Mouse (Mus musculus) stomach, embryonic 14.5 days (tissue): ENCODE results near the gene Vmn1r202. TPM values are rescaled to one million over a fixed set of nuclear protein-coding genes. Genes with fewer than 3 reads are reported as not detected.
"Not testable (repeated sequence)": the region's sequence is repeated elsewhere in the genome, so short reads cannot be mapped to it uniquely, and the experiment has no call there.

Experiments
- ATAC-seq: fragments of 200-750 bp; cut with Nextera tagmentation; 2 replicates; pipeline ENCODE4 v1.8.0; 2017; ENCODE audit warnings: low read depth, moderate TSS enrichment; ENCODE audit not compliant: insufficient number of reproducible peaks, insufficient read depth, low FRiP score
- H3K27ac ChIP-seq: fragments of 300-500 bp; sonication (generic); 2 replicates; pipeline ENCODE4 v1.5.1; 2014; ENCODE audit warnings: mild to moderate bottlenecking, low read length, moderate library complexity, mixed read lengths
- H3K27me3 ChIP-seq: fragments of 300-500 bp; sonication (generic); 2 replicates; pipeline ENCODE4 v1.6.1; 2014; ENCODE audit warnings: low read length, control low read depth, mixed read lengths; ENCODE audit not compliant: control insufficient read depth, insufficient read depth
- H3K36me3 ChIP-seq: fragments of 300-500 bp; sonication (generic); 2 replicates; pipeline ENCODE4 v1.6.1; 2014; ENCODE audit warnings: mild to moderate bottlenecking, control low read depth, low read length, moderate library complexity, mixed read lengths; ENCODE audit not compliant: control insufficient read depth, insufficient read depth
- H3K4me1 ChIP-seq: fragments of 300-500 bp; sonication (generic); 2 replicates; pipeline ENCODE4 v1.6.1; 2014; ENCODE audit warnings: low read length, control low read depth, mixed read lengths; ENCODE audit not compliant: control insufficient read depth, insufficient read depth
- H3K4me2 ChIP-seq: fragments of 300-500 bp; sonication (generic); replicated peaks from 2 replicates; pipeline ENCODE4 v1.6.1; 2014; ENCODE audit warnings: low read depth, low read length, control low read depth
- H3K4me3 ChIP-seq: fragments of 300-500 bp; sonication (generic); 2 replicates; pipeline ENCODE4 v1.5.1; 2014; ENCODE audit warnings: low read depth, low read length, control low read depth
- H3K9ac ChIP-seq: fragments of 300-500 bp; sonication (generic); replicated peaks from 2 replicates; pipeline ENCODE4 v1.6.1; 2014; ENCODE audit warnings: low read depth, mild to moderate bottlenecking, control low read depth, low read length, moderate library complexity, mixed read lengths
- H3K9me3 ChIP-seq: fragments of 300-500 bp; sonication (generic); 2 replicates; pipeline ENCODE4 v1.6.1; 2016; ENCODE audit warnings: low read depth, low read length, control low read depth; ENCODE audit not compliant: control insufficient read depth
- WGBS: fragments of 180-500 bp; shearing (Covaris S2); extraction: QIAGEN DNeasy Blood & Tissue Kit; methylation state at CpG from one replicate; pipeline ENCODE4 v1.1.7; 2014; 5-methylcytosine and 5-hydroxymethylcytosine counted together
- polyA plus RNA-seq: library from polyadenylated mRNA; unstranded; fragments of >200 nt; fragmentation: Nextera tagmentation; extraction: Ambion mirVana; gene quantifications from 2 replicates; pipeline ENCODE4 v1.2.1, GENCODE M21; 2014

Gene Vmn1r202
- polyA plus RNA-seq: not detected in 2 replicates

- H3K36me3 ChIP-seq: no peaks in the 10 kb centered on the region
- no peak within 1 kb of the TSS for H3K27ac ChIP-seq
- no peaks in the 10 kb centered on the region for H3K27me3 ChIP-seq
- H3K4me3 ChIP-seq: no peak within 1 kb of the TSS
- H3K4me1 ChIP-seq: no peaks in the 10 kb centered on the region
- H3K9ac ChIP-seq: no peak within 1 kb of the TSS
- ATAC-seq: no peak
- no peak within 1 kb of the TSS for H3K4me2 ChIP-seq
- H3K9me3 ChIP-seq: no peaks in the 10 kb centered on the region
Observed at GRCm38 (mm10) chr13:22505281-22505680, at the start of gene Vmn1r202. Gene Vmn1r202, minus strand, starts transcription at chr13:22505381.

- H3K9me3 ChIP-seq, H3K4me3 ChIP-seq, H3K27me3 ChIP-seq, H3K9ac ChIP-seq, H3K4me1 ChIP-seq, ATAC-seq, H3K36me3 ChIP-seq, H3K4me2 ChIP-seq, H3K27ac ChIP-seq: not testable (repeated sequence)
- 71% methylated on average over 1 of the region's 1 CpGs for WGBS
Observed at GRCm38 (mm10) chr13:22552898-22553297, 47.7 kb upstream of the Vmn1r202 start, which contains the start of gene Vmn1r204. Gene Vmn1r204, plus strand, starts transcription at chr13:22553198.

- H3K4me1 ChIP-seq: no peaks in the 10 kb centered on the region
- H3K9ac ChIP-seq: no peak within 1 kb of the TSS
- no peaks in the 10 kb centered on the region for H3K36me3 ChIP-seq
- H3K27me3 ChIP-seq: no peaks in the 10 kb centered on the region
- ATAC-seq: no peak
- no peak within 1 kb of the TSS for H3K4me3 ChIP-seq
- no peak within 1 kb of the TSS for H3K27ac ChIP-seq
- H3K9me3 ChIP-seq: no peaks in the 10 kb centered on the region
- H3K4me2 ChIP-seq: no peak within 1 kb of the TSS
Observed at GRCm38 (mm10) chr13:22517814-22518213, 12.6 kb upstream of the Vmn1r202 start, which contains the start of gene Vmn1r203. Gene Vmn1r203, plus strand, starts transcription at chr13:22518114.

DNA sequence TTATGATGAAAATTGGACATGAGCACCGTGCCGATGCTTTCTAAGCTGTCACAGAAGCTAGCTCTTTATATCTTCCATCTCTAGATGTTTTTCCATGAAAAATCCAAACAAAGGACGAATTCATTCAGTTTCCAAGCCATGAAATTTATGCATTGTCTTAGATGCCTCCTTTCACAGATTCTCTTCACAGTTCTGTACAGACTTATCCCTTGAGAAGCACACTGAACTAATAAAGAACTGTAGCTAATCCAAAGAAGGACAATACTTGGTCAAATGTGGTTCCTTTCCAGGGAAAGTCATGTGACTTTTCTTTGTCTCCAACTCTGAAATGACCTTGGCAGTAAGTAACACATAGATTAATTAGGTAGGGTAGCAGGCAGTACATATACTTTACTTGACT is 2.8 kb downstream of the Vmn1r202 start:
- Histone ChIP-seq H3K36me3 (no peaks in the 10 kb centered on the region), H3K4me3 (no peak overlapping the region), H3K27me3 (no peaks in the 10 kb centered on the region), H3K9me3 (no peaks in the 10 kb centered on the region), H3K27ac (no peak overlapping the region), H3K4me2 (no peak overlapping the region), H3K4me1 (no peaks in the 10 kb centered on the region), H3K9ac (no peak overlapping the region)
- 76% methylated on average over 3 of the region's 3 CpGs for WGBS
- ATAC-seq: no peak

DNA sequence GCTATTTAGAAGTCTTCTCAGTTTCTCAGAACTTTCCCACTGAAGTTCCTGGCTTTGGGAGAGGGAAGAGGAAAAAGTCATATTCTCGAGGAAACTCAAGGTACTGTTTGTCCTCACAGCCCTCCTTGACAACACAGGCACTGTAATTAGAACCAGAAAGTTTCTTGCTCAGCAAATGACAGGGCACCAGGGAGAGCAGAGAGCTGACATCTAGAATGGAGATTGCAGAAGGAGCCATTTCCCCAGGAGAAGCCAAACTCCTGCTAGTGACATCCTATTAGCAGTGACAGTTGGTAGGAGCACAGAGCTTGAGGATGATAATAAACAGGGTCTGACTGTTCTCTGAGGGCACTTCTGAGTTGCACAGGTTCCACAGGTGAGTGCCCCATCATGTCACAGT is 33.6 kb downstream of the Vmn1r202 start, which contains the start of gene Vmn1r201:
Gene Vmn1r201 (plus strand): TSS at position 301 of the 400 bp plus-strand sequence.
- Histone ChIP-seq H3K27me3 (no peaks in the 10 kb centered on the region), H3K4me2 (no peak within 1 kb of the TSS), H3K27ac (no peak within 1 kb of the TSS), H3K4me3 (no peak within 1 kb of the TSS), H3K36me3 (no peaks in the 10 kb centered on the region), H3K9ac (no peak within 1 kb of the TSS), H3K9me3 (no peaks in the 10 kb centered on the region), H3K4me1 (no peaks in the 10 kb centered on the region)
- no peak for ATAC-seq
- WGBS: 54% methylated on average over 1 of the region's 1 CpGs

GRCm38 (mm10) chr13:22455145-22455544 is 50.0 kb downstream of the Vmn1r202 start:
- Histone ChIP-seq H3K36me3 (no peaks in the 10 kb centered on the region), H3K4me3 (no peak overlapping the region), H3K27ac (no peak overlapping the region), H3K4me1 (no peaks in the 10 kb centered on the region), H3K9me3 (no peaks in the 10 kb centered on the region), H3K27me3 (no peaks in the 10 kb centered on the region), H3K9ac (no peak overlapping the region), H3K4me2 (no peak overlapping the region)
- ATAC-seq: no peak

Other genes starting within 250 kb of the Vmn1r202 start
- not detected in 2 replicates for gene Vmn1r195, start 234.9 kb downstream of the Vmn1r202 start, polyA plus RNA-seq
- gene Vmn1r196, start 215.5 kb downstream of the Vmn1r202 start, polyA plus RNA-seq: not detected in 2 replicates
- gene Vmn1r197, start 180.8 kb downstream of the Vmn1r202 start, polyA plus RNA-seq: not detected in 2 replicates
- not detected in 2 replicates for gene Vmn1r198, start 155.0 kb downstream of the Vmn1r202 start, polyA plus RNA-seq
- not detected in 2 replicates for gene Vmn1r199, start 125.6 kb downstream of the Vmn1r202 start, polyA plus RNA-seq
- not detected in 2 replicates for gene Vmn1r200, start 115.0 kb downstream of the Vmn1r202 start, polyA plus RNA-seq
- not detected in 2 replicates for gene Vmn1r201, start 33.5 kb downstream of the Vmn1r202 start, polyA plus RNA-seq
- not detected in 2 replicates for gene Vmn1r203, start 12.7 kb upstream of the Vmn1r202 start, polyA plus RNA-seq
- gene Vmn1r204, start 47.8 kb upstream of the Vmn1r202 start, polyA plus RNA-seq: not detected in 2 replicates
- not detected in 2 replicates for gene Vmn1r205, start 87.6 kb upstream of the Vmn1r202 start, polyA plus RNA-seq
- gene Vmn1r206, start 118.9 kb upstream of the Vmn1r202 start, polyA plus RNA-seq: not detected in 2 replicates
- gene Vmn1r207-ps, start 224.2 kb upstream of the Vmn1r202 start, polyA plus RNA-seq: not detected in 2 replicates